Mouse (Mus musculus) heart, embryonic 14.5 days (tissue): Measurements from ENCODE around the gene 9230102O04Rik. TPM values are rescaled to one million over a fixed set of nuclear protein-coding genes. Genes with fewer than 3 reads are reported as not detected.
A peak's percentile ranks its signal among the peaks of the same experiment; 100 is the strongest.

Experiments used
- ATAC-seq: fragments of 200-750 bp; cut with Nextera tagmentation; 2 replicates; pipeline ENCODE4 v1.8.0; 2017; ENCODE audit warnings: low read depth, moderate TSS enrichment; ENCODE audit not compliant: insufficient number of reproducible peaks, insufficient read depth, low FRiP score
- H3K27ac ChIP-seq, 2 experiments: fragments of 200-500 bp in 1 of 2; fragments of 300-500 bp in 1 of 2; sonication (generic) in 1 of 2; replicated peaks in 1 of 2; 2 replicates each; pipeline ENCODE4 v1.5.1; 2012 to 2014; ENCODE audit warnings: low read depth in 2 of 2, low read length in 2 of 2, control low read depth in 1 of 2, mild to moderate bottlenecking in 1 of 2, mixed read lengths in 1 of 2; ENCODE audit not compliant: control insufficient read depth in 1 of 2, insufficient read depth in 1 of 2
- H3K27me3 ChIP-seq: fragments of 300-500 bp; sonication (generic); 2 replicates; pipeline ENCODE4 v1.6.1; 2014; ENCODE audit warnings: mild to moderate bottlenecking, low read length, control low read depth; ENCODE audit not compliant: control insufficient read depth, insufficient read depth
- H3K36me3 ChIP-seq: fragments of 300-500 bp; sonication (generic); 2 replicates; pipeline ENCODE4 v1.6.1; 2014; ENCODE audit warnings: mild to moderate bottlenecking, control low read depth, low read length, mixed read lengths; ENCODE audit not compliant: control insufficient read depth, insufficient read depth
- H3K4me1 ChIP-seq, 2 experiments: fragments of 200-500 bp in 1 of 2; fragments of 300-500 bp in 1 of 2; sonication (generic) in 1 of 2; 2 replicates each; pipeline ENCODE4 v1.6.1; 2012 to 2014; ENCODE audit warnings: low read length in 2 of 2, control low read depth in 1 of 2, mixed read lengths in 1 of 2; ENCODE audit not compliant: control insufficient read depth in 2 of 2, insufficient read depth in 2 of 2
- H3K4me2 ChIP-seq: fragments of 300-500 bp; sonication (generic); 2 replicates; pipeline ENCODE4 v1.6.1; 2014; ENCODE audit warnings: mild to moderate bottlenecking, low read length
- H3K4me3 ChIP-seq, 2 experiments: fragments of 200-500 bp in 1 of 2; fragments of 300-500 bp in 1 of 2; sonication (generic) in 1 of 2; 2 replicates each; pipeline ENCODE4 v1.5.1; 2012 to 2014; ENCODE audit warnings: low read length in 2 of 2, mild to moderate bottlenecking in 2 of 2, control low read depth in 1 of 2, low read depth in 1 of 2, moderate library complexity in 1 of 2; ENCODE audit not compliant: control insufficient read depth in 1 of 2, insufficient read depth in 1 of 2
- H3K9ac ChIP-seq: fragments of 300-500 bp; sonication (generic); 2 replicates; pipeline ENCODE4 v1.6.1; 2014; ENCODE audit warnings: mild to moderate bottlenecking, low read length
- H3K9me3 ChIP-seq: fragments of 300-500 bp; sonication (generic); 2 replicates; pipeline ENCODE4 v1.6.1; 2016; ENCODE audit warnings: low read length, control low read depth; ENCODE audit not compliant: control insufficient read depth
- WGBS: fragments of 180-500 bp; shearing (Covaris S2); extraction: QIAGEN DNeasy Blood & Tissue Kit; methylation state at CpG from one replicate; pipeline ENCODE4 v1.1.7; 2014; 5-methylcytosine and 5-hydroxymethylcytosine counted together
- polyA plus RNA-seq: library from polyadenylated mRNA; unstranded; fragments of >200 nt; fragmentation: Nextera tagmentation; extraction: Ambion mirVana; gene quantifications from 2 replicates; pipeline ENCODE4 v1.2.1, GENCODE M21; 2014

The 9230102O04Rik gene
- polyA plus RNA-seq, 1 experiment from 2014 or later = not detected

DNA sequence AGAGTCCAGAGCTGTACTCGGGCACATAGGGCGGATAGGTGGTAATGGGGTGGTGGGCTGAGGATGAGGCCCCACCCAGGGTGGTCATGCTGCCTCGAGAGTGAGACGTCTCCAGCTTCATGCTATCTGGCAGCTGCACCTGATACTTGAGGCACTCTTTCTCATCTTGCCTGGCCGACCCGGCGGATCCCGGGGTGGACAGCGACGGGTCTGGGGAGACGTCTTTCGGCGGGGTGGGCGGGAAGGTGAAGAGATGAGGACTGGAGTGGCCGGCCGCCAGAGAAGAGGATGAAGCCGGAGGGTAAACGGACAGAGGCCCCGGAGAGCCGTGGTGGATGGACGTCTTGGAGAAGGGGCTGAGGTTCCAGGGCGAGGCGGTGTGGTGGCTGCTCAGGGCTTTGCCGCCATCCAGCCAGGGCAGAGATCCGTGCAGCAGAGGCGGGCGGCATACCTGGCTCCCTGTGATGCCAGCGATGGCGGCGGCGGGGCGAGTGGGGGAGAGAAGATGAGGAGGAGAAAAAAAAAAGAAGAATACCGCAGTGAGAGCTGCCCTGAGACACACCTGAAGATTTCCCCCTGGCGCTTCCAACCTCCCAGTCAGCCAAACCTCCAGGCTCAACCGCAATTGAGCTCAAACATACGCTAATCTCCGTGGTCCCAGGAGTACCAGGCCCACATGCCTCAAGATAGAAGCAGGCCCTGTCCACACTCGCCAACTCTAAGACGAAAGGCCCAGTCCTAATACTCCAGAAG is 14.7 kb downstream of the 9230102O04Rik start:
- peak overlapping the region; percentile 95 for H3K4me2 ChIP-seq
- WGBS = 11% methylated on average over 39 of the region's 39 CpGs
- H3K36me3 ChIP-seq = no peaks in the 10 kb centered on the region
- peaks cover 13% of the 10 kb centered on the region in 2 experiments for H3K4me1 ChIP-seq
- H3K9ac ChIP-seq = 0 out of 2 replicates have a peak overlapping the region, but pooled peaks have one; percentile 4
- H3K27ac ChIP-seq = no peak overlapping the region
- ATAC-seq = no peak
- peak overlapping the region; percentile 3 to 15; a peak in 2 of 4 replicates for H3K4me3 ChIP-seq
- H3K27me3 ChIP-seq = peaks cover 50% of the 10 kb centered on the region
- no peaks in the 10 kb centered on the region for H3K9me3 ChIP-seq

GRCm38 (mm10) chr2:9873757-9874156 is 15.6 kb downstream of the 9230102O04Rik start:
- ATAC-seq = no peak
- Histone ChIP-seq H3K4me1 (peaks cover 13% of the 10 kb centered on the region in 2 experiments), H3K27ac (no peak overlapping the region)

DNA sequence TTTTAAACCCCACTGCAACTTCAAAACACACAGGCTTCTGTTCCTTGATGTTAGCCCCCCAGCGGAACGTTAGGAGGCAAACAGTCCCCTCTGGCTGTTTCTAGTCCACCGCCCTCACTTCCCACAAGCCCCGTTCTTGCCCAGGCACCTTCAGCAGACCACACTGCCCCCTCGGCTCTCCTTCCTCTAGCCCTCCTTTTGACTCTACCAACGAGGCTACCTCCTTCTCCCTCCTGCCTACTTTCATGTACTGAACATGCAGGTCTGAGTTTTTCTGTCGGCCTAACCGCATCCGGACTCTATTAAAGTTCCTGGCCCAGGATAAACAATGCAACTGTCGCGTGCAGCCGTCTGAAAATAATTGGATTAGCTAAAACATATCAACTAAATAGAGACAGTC is 16.7 kb downstream of the 9230102O04Rik start:
- ATAC-seq = no peak
- 17% methylated on average over 12 of the region's 12 CpGs for WGBS
- Histone ChIP-seq H3K27ac (no peak overlapping the region), H3K9ac (no peak overlapping the region), H3K9me3 (no peaks in the 10 kb centered on the region), H3K4me1 (peaks cover 4 to 13% of the 10 kb centered on the region in 2 experiments), H3K4me2 (peak overlapping the region; percentile 47), H3K4me3 (peak overlapping the region in 1 of 2 experiments; percentile 5; a peak in 1 of 4 replicates), H3K36me3 (no peaks in the 10 kb centered on the region), H3K27me3 (peaks cover 59% of the 10 kb centered on the region)

More at GRCm38 (mm10) chr2:9873757-9874156, 15.6 kb downstream of the 9230102O04Rik start:
- WGBS = 42% methylated on average over 2 of the region's 2 CpGs
- Histone ChIP-seq H3K36me3 (no peaks in the 10 kb centered on the region), H3K4me3 (no peak overlapping the region), H3K9ac (no peak overlapping the region), H3K4me2 (peak overlapping the region; percentile 95; the same call in 1 of the 2 replicates), H3K9me3 (no peaks in the 10 kb centered on the region), H3K27me3 (peaks cover 57% of the 10 kb centered on the region)

- peaks cover 3 to 6% of the 10 kb centered on the region in 2 experiments; a peak in 3 of 4 replicates for H3K4me1 ChIP-seq
- no peaks in the 10 kb centered on the region for H3K36me3 ChIP-seq
- no peak overlapping the region; the same call in 1 of the 2 replicates for H3K9ac ChIP-seq
- no peak overlapping the region for H3K4me3 ChIP-seq
- no peaks in the 10 kb centered on the region for H3K9me3 ChIP-seq
- no peak overlapping the region for H3K27ac ChIP-seq
- WGBS = 35% methylated on average over 6 of the region's 6 CpGs
- H3K4me2 ChIP-seq = 0 out of 2 replicates have a peak overlapping the region, but pooled peaks have one; percentile 4
- peaks cover 59% of the 10 kb centered on the region for H3K27me3 ChIP-seq
- no peak for ATAC-seq
Measured at GRCm38 (mm10) chr2:9871798-9872197, 17.5 kb downstream of the 9230102O04Rik start.

DNA sequence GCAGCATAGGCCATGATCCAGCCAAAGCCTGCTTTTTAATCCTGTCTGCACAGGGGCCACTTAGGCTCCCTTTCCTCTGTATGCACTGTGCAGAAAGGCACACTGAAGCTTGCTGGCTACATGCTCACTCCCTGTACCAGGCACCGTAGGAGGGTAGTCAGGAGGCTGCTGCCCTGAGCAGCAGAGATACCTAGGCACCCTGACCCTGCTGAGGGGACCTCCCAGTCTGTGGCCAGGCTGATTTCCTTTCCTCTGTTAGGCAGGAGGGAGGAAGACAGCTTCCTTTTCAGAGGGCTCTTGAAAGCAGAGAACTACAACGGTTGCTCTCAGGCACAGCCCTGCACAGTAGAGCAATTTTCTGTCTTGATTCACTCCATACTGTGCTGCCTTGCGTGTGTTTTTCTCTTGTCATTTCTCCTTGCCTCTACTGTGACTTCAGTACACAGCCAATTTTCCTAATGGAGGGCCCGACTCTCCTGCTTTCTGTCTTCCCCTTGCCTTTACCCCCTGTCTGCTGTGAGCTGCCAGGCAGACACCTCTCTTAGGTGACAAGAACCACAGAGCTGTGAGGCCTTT is 18.1 kb downstream of the 9230102O04Rik start:
- no peaks in the 10 kb centered on the region for H3K36me3 ChIP-seq
- peaks cover 56% of the 10 kb centered on the region for H3K27me3 ChIP-seq
- ATAC-seq = no peak
- no peak overlapping the region; the same call in 1 of the 2 replicates for H3K9ac ChIP-seq
- no peak overlapping the region for H3K4me2 ChIP-seq
- no peaks in the 10 kb centered on the region for H3K9me3 ChIP-seq
- 19% methylated on average over 4 of the region's 4 CpGs for WGBS
- no peak overlapping the region for H3K4me3 ChIP-seq
- H3K27ac ChIP-seq = no peak overlapping the region
- H3K4me1 ChIP-seq = peaks cover 3 to 6% of the 10 kb centered on the region in 2 experiments; a peak in 3 of 4 replicates

GRCm38 (mm10) chr2:9867092-9867825 is 22.1 kb downstream of the 9230102O04Rik start:
- no peak overlapping the region for H3K4me3 ChIP-seq
- ATAC-seq = no peak
- H3K4me2 ChIP-seq = no peak overlapping the region
- H3K9me3 ChIP-seq = no peaks in the 10 kb centered on the region
- peaks cover 21% of the 10 kb centered on the region for H3K27me3 ChIP-seq
- 63% methylated on average over 12 of the region's 12 CpGs for WGBS
- H3K9ac ChIP-seq = no peak overlapping the region
- no peaks in the 10 kb centered on the region for H3K36me3 ChIP-seq
- peaks cover 0 to 3% of the 10 kb centered on the region in 2 experiments; a peak in 3 of 4 replicates for H3K4me1 ChIP-seq
- H3K27ac ChIP-seq = no peak overlapping the region

GRCm38 (mm10) chr2:9860698-9861097 is 28.6 kb downstream of the 9230102O04Rik start:
- no peak overlapping the region for H3K4me2 ChIP-seq
- WGBS = 62% methylated on average over 5 of the region's 5 CpGs
- H3K36me3 ChIP-seq = no peaks in the 10 kb centered on the region
- no peaks in the 10 kb centered on the region for H3K27me3 ChIP-seq
- no peak for ATAC-seq
- H3K9me3 ChIP-seq = no peaks in the 10 kb centered on the region
- H3K9ac ChIP-seq = no peak overlapping the region
- no peak overlapping the region for H3K27ac ChIP-seq
- no peak overlapping the region for H3K4me3 ChIP-seq
- no peaks in the 10 kb centered on the region for H3K4me1 ChIP-seq
